Mouse (Mus musculus) heart, postnatal 10 days (tissue): ENCODE results near the gene Zfp575. TPM values are rescaled to one million over a fixed set of nuclear protein-coding genes. Genes with fewer than 3 reads are reported as not detected.

Experiments used
- DNase-seq, 2 experiments: peaks; one replicate each; pipeline ENCODE4 v3.0.0; 2021
- intact Hi-C: fragments of 180-260 bp; cut with DNase I; formaldehyde crosslinking; loops from one replicate; pipeline ENCODE4 v1.15.1; 2025
- total RNA-seq, 2 experiments: library from RNA; stranded (reverse); gene quantifications; 2 replicates each; pipeline ENCODE4 v1.2.3; 2021

Gene Zfp575
- total RNA-seq, 2 experiments from 2014 or later: 0.32 to 0.45 TPM

GRCm38 (mm10) chr7:24606046-24606445 lies 18.6 kb upstream of the Zfp575 start:
- DNase-seq: no peak
- intact Hi-C loops: no loop called here

DNA sequence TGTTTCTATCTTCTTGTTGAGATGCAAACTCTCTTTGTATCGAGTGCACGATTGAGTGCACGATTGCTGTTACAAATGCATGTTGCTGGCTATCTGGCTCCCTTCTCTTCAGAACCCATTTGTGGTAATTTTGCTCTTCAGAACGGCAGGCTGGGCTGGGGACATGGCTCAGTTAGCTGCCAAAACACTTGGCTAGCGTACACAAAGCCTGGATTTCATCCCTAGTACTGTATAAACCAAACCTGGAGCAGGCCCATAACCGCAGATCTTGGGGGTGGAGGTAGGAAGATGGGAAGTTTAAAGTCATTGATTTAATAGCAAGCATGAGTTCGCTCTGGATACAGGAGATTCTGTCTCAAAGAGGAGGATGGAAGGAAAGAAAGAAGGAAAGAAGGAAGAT lies 18.1 kb upstream of the Zfp575 start:
- intact Hi-C loops: no loop called here
- DNase-seq: no peak

DNA sequence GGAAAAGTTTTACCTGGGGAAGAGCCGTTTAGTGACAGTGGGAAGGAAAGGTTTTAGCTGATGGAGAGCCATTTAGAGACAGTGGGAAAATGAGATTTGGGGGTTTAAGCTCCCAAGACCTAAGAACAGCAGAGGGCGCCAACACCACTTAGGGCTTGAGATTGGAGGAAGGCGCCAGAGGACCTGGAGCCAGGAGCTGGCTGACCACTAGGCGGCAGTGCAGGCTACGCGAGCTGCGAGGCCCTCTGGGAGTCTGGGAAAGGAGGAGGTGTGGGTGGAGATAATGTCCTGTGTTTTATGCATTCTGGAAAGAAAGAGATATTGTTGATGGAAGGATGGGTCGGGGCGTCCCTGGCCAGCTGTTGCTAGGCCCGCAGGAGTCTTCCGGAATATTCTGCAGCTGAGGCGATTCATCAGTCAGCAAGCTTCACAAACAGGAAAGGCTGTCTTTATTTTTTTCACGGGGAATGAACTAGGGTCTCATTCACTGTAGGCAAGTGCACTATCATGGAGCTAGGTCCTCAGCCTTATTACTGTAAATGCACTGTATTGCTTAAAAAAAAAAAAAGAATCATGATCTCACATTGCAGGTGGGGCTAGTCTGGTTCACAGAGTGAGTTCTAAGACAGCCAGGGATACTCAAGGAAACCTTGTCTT lies 13.6 kb upstream of the Zfp575 start:
- peak; percentile 96 to 98 for DNase-seq
- intact Hi-C loops: loop anchor here (1.0 to 2.0 kb wide), 2 partner anchors 52 to 61 kb away; no protein-coding TSS in a partner anchor

- intact Hi-C loops: loop anchor here (2.0 kb wide), 1 partner anchor 53 kb away; no protein-coding TSS in a partner anchor
- DNase-seq: peak; percentile 28 to 31
Observed at GRCm38 (mm10) chr7:24599211-24600067, 12.0 kb upstream of the Zfp575 start.

- intact Hi-C loops: no loop called here
- DNase-seq: no peak
Observed at GRCm38 (mm10) chr7:24598121-24598520, 10.7 kb upstream of the Zfp575 start.

- intact Hi-C loops: no loop called here
- DNase-seq: no peak
Observed at GRCm38 (mm10) chr7:24595464-24595863, 8.0 kb upstream of the Zfp575 start.

DNA sequence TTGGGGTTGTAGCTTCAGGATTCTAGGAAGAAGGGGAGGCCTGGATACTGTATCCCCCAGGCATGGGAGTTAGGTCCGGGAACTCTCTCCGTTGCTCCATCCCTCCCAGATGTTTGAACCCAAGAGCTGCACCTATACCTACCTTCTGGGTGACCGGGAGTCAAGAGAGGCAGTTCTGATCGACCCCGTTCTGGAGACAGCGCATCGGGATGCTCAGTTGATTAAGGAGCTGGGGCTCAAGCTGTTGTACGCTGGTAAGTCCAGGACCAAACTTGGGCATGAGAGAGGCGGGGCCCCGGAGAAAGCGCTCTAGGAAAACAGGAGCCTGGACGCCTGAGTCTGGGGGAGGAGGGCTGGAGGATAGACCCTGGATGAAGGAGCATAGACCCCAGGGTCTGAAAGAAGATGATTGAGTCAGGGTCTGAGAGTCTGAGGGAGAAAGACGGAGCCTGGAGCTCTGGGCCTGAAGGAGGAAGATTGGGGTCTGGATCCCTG lies 6.9 kb upstream of the Zfp575 start:
- DNase-seq: no peak
- intact Hi-C loops: no loop called here

GRCm38 (mm10) chr7:24593621-24594308 lies 6.3 kb upstream of the Zfp575 start:
- peak; percentile 75 to 81 for DNase-seq
- intact Hi-C loops: no loop called here

- intact Hi-C loops: no loop called here
- no peak for DNase-seq
Observed at GRCm38 (mm10) chr7:24592781-24593180, 5.3 kb upstream of the Zfp575 start.

GRCm38 (mm10) chr7:24592163-24592562 lies 4.7 kb upstream of the Zfp575 start:
- DNase-seq: no peak
- intact Hi-C loops: no loop called here

DNA sequence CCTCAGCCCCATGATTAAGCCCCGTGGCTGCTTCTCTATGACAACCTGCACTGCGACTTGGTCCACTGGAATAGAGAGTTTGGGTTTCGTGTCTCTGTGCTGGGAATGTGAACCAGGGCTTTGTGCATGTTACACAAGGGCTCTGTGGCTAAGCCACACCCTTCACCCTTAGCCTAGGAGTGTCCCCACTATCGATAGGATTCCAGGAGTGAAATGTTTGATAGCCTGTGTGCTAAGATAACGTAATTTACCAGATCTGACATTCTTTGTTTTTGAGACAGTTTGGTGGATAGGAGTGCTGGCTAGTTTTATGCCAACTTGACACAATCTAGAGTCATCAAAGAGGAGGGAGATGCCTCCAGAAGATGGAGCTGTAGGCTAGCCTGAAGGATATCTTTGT lies 4.3 kb upstream of the Zfp575 start:
- no peak for DNase-seq
- intact Hi-C loops: no loop called here

GRCm38 (mm10) chr7:24588336-24588735 lies 895 bp upstream of the Zfp575 start:
- DNase-seq: peak; percentile 55 to 68
- intact Hi-C loops: no loop called here

DNA sequence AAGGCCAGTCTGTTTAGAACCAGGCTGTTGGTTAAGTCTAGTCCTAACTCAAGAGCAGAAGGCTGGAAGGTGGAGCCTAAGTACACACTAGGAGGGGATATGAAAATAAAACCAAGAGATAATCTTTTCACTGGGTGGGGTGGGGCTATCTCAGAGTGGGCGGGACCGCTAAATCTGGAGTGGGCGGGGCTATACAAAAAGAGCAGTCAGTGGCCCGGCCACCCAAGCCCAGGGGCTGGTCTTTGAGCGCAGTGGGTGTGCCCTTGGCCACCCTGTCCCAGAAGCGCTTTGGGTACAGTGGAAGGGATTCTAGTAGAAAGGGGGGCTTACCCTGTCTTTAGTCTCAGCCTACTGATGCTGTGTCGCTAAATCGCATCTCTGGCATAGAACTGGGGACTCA lies 613 bp downstream of the Zfp575 start:
- intact Hi-C loops: no loop called here
- DNase-seq: no peak

DNA sequence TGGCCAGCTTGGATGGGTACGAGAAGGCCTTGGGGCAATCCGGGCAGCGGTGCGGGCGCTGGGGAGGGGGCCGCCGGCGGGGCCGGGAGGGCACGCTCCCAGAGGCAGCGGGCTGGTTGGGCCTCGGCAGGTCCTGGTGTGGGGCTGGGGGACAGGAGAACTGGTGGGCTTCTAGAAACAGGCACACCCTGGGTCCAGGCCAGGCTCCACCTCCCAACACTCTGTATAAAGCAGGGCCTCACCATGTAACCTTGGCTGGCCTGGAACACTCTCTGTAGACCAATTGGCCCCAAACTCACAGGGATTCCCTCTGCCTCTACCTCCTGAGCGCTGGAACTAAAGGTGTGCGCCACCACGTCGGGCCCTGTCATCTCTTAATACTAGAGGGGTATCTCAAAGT lies 1.4 kb downstream of the Zfp575 start:
- intact Hi-C loops: loop anchor here (1.0 kb wide), 1 partner anchor 11 kb away; no protein-coding TSS in a partner anchor
- DNase-seq: no peak

DNA sequence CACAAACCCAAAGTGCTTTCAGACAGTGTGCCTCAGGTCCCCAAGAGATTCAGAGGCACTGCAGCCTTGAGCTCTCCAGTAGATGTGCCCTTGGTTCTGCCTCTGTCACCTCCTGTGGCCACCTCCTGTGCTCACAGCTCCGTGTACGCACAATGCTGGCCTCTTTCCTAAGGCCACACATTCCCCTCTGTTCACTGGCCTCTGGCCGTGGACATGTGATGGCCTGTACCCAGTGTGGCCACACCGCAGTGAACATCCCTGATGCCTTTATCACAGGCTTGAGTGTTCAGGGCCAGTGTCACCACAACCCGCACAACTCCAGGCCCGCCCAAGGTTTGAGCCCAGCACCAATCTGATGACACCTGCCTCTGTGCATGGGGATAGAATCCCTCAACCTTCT lies 2.6 kb downstream of the Zfp575 start:
- DNase-seq: no peak
- intact Hi-C loops: loop anchor here (1.0 kb wide), 1 partner anchor 10 kb away; no protein-coding TSS in a partner anchor

GRCm38 (mm10) chr7:24577811-24578210 lies 9.6 kb downstream of the Zfp575 start:
- DNase-seq: no peak
- intact Hi-C loops: no loop called here

GRCm38 (mm10) chr7:24574224-24574796 lies 13.1 kb downstream of the Zfp575 start:
- DNase-seq: peak; percentile 25 to 29

GRCm38 (mm10) chr7:24572455-24572854 lies 15.0 kb downstream of the Zfp575 start:
- no peak for DNase-seq
- intact Hi-C loops: no loop called here

More at GRCm38 (mm10) chr7:24574224-24574796, 13.1 kb downstream of the Zfp575 start:
- intact Hi-C loops: no loop called here

GRCm38 (mm10) chr7:24571071-24571470 lies 16.4 kb downstream of the Zfp575 start:
- no peak for DNase-seq
- intact Hi-C loops: no loop called here

GRCm38 (mm10) chr7:24568512-24568911 lies 18.9 kb downstream of the Zfp575 start:
- intact Hi-C loops: no loop called here
- DNase-seq: no peak

DNA sequence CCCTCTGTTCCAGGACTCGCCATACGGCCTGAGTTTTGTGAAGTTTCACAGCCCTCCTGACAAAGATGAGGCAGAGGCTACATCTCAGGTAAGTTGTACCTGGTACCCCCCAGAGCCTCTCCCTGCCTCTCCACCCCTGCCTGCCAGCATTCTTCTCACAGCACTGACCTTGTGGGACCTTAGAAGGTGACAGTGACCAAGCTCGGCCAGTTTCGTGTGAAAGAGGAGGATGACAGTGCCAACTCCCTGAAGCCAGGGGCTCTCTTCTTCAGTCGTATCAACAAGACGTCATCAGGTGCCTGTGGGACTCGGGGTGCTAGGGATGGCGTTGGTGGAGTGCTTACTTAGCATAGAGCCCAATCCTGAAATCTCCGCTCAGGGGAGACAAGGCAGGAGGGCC lies 21.2 kb downstream of the Zfp575 start:
- intact Hi-C loops: no loop called here
- DNase-seq: no peak
